Mouse (Mus musculus): ENCODE measurements around the gene Amigo2. TPM values are rescaled to one million over a fixed set of nuclear protein-coding genes. Genes with fewer than 3 reads are reported as not detected.

Amigo2 gene
- total RNA-seq (2017), result 1.9 to 6.0 TPM (median 2.6 TPM) in 3 replicates

DNA sequence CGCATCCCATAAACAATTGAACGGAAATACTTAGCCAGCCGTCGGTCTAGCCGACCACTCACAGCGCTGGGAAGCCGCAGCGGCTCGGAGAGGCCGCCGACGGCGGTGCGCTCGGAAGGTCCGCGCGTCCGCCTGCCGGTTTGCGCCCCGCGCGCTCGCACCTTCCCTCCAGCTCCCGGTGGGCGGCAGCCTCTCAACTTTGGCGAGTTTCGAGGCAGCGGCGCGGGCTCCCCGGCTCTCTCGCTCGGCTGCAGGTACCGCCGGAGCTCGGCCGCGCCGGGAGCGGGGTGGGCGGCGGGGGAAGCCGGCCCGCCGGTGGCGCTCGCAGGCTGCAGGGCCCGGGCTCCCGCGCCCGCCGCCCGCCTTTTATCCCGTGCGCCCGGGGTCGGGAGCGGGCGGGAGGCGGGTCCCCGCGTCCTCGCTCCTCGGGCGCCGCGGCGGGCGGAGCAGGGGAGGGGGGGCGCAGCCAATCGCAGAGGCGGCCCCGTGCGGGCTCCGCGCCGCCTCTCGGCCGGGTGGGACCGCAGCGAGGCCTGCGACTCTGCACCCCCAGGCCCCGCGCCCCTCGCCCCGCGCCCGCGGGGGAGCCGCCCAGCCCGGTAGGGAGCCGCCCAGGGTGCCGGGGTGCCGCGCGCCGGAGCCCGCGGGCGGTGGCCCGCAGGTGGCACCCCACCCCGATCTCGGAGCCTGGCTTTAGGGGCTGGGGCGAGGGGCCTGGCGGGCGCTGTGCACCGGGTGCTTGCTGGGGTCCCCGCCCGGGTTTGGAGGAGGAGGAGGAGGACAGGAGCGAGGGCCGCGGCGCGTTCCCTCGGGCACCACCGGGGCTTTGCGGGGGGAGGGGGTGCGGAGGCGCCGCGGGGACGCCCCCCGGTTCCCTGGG lies at the start of gene Amigo2, which contains the start of gene Pced1b:
Gene Amigo2, minus strand, starts transcription at position 377 of the 880 bp plus-strand sequence.
Gene Pced1b, plus strand, starts transcription at position 197 of the 880 bp plus-strand sequence.
- no peak for ATAC-seq (replicated peaks; ENCODE audit: insufficient number of reproducible peaks, low FRiP score, low TSS enrichment, poor library complexity, severe bottlenecking)

DNA sequence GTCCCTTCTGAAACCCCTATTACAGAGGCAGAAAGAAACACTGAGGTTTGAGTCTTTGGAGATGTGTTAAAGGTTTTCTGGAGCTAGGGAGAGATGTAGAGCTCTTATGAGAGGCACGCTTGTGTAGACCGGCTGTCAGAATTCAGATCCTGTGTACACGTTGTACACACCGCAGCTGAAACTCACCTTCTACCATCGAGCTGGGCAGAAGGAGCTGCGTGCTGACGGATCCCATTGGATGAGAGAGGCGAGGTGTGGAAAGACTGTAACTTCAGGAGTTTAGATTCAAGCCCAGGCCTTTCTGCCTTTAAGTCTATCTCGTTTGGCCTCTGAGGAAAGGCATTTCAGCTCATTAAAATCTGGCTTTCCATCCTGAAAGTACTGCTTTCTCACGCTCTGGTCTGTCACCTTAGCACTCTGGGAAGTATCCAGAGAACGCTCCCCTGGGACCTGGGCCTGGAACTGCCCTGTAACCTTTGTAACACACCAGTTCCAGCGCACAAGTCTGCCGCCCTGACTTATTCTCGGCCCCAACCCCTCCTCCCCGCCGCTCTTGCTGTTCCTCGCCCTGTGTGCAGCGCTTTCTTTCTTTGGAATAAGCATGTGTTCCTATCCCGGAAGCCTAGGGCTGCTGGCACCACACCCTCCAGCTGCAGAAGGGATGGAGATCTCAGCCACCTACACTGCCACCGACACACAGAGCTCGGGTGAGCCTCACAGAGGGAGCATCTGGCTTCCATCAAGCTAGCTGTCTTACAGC lies 44.4 kb upstream of the Amigo2 start:
- ATAC-seq (replicated peaks; ENCODE audit: insufficient number of reproducible peaks, low FRiP score, low TSS enrichment, poor library complexity, severe bottlenecking), result no peak

DNA sequence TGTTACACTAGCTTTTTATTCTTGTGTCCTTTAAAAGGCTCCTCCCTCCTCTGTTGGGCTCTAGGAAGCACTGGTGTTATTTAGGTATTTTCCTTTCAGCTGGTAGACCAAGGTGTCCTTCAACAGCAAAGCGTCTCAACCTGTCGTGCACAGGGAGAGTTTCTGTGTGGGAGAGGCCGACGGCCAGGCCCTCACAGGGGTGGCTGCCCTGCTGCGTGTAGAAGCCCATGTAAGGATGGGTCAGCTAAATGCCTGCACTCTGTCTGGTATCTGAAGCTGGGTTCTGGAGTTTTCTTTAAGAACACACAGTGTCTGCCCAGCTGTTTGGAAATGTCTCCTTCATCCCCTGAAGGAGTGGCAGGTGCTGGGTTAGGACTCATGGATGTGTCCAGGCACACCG lies 43.3 kb upstream of the Amigo2 start:
- no peak for ATAC-seq (replicated peaks; ENCODE audit: insufficient number of reproducible peaks, low FRiP score, low TSS enrichment, poor library complexity, severe bottlenecking)

DNA sequence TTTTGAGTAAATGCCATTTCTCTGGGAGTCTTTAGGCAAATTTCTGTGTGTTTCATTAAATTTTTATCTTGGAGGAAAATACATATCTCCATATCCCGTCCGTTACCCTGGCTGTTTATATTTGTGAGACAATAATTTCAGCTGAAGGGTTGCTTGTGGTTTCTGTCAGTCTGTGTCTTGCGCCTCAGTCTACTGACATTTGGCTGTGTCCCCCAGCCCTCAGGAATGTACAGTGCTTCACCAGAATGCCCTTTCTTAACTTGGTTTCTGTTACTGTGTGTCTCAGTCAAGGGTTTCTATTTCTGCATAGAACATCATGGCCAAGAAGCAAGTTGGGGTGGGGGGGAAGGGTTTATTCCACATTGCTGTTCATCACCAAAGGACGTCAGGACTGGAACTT lies 42.1 kb upstream of the Amigo2 start:
- no peak for ATAC-seq (replicated peaks; ENCODE audit: insufficient number of reproducible peaks, low FRiP score, low TSS enrichment, poor library complexity, severe bottlenecking)

DNA sequence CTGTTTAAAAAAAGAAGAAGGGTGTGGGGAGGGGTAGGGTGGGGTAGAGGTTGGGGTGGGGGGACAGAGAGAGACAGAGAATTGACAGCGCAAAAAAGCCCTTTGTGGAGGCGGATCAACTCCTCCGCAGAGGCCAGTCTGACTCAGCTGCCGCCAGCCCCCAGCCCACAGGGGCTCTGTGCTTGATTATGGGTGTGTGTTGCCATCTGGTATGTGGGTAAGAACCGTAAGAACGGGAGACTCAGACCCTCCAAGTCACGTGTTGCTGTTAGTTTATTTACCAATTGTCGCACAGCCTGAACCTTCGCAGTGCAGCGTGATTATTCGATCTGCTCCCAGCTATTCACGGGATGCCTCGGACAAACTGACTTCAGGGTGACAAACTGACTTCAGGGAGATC lies 41.6 kb upstream of the Amigo2 start:
- no peak for ATAC-seq (replicated peaks; ENCODE audit: insufficient number of reproducible peaks, low FRiP score, low TSS enrichment, poor library complexity, severe bottlenecking)

DNA sequence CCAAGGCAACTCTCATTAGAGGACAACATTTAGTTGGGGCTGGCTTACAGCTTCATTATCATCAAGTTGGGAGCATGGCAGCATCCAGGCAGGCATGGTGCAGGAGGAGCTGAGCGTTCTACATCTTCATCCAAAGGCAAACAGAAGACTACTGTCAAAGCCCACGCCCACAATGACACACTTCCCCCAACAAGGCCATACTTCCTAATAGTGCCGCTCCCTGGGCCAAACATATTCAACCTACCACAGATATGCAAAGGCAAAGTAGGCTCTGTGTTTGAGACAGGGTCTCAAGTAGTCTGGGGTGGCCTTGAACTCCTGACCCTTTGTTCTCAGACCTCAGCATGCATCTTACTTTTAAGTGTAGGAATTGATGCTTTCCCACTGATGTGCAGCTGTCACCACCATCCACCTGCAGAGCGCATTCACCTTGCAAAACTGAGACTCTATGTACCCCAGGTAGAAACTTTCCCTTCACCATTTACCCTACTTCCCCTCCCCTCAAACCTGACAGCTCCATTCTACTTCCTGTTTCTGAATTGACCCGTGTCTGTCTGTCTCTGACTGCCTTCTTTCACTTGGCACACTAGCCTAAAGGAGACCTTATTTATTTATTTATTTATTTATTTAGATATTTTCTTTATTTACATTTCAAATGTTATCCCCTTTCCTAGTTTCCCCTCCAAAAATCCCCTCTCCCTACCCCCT lies 40.5 kb upstream of the Amigo2 start:
- no peak for ATAC-seq (replicated peaks; ENCODE audit: insufficient number of reproducible peaks, low FRiP score, low TSS enrichment, poor library complexity, severe bottlenecking)

DNA sequence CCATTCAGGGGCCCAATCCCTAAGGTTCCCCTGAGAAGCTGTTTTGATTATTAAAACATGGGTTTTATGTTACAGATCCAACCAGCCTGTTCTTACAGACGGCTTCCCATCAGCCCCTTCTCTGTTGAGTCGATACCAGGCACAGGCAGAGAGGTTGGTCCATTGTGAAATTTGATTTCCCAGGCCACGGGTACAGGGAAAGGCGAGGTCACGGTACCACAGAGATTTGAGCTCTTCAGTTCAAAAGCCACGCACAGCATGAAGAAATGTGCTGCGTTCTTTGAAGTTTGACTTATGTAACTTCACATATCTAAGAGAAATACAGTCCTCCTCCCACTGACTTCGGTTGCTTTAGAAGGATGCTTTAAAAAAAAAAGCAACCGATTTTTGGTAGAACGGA lies 39.6 kb upstream of the Amigo2 start:
- no peak for ATAC-seq (replicated peaks; ENCODE audit: insufficient number of reproducible peaks, low FRiP score, low TSS enrichment, poor library complexity, severe bottlenecking)

DNA sequence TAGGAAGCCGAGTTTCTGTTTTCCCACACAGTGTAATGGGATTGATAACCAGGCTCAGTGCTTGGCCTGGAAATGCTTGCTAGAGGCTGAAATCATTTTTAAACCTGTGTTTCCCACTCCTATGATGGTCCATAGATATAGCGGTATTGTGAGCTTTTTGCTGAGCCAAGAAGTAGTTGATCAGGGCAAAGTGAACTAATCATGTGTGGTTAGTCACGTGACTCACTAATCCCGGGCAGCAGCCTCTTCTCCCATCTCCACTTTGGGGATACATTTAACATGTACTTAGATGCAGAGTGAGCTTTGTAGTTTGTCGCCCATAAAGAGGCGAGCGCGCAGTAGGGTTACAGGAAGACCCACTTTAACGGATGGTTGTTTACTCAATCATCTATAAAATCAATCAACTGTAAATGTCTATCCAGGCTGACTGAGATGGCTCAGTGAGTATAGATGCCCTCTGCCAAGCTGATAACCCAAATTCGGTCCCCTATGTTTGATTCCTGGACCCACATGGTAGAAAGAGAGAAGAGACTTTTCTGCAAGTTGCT lies 38.7 kb upstream of the Amigo2 start:
- ATAC-seq (replicated peaks; ENCODE audit: insufficient number of reproducible peaks, low FRiP score, low TSS enrichment, poor library complexity, severe bottlenecking), result no peak

DNA sequence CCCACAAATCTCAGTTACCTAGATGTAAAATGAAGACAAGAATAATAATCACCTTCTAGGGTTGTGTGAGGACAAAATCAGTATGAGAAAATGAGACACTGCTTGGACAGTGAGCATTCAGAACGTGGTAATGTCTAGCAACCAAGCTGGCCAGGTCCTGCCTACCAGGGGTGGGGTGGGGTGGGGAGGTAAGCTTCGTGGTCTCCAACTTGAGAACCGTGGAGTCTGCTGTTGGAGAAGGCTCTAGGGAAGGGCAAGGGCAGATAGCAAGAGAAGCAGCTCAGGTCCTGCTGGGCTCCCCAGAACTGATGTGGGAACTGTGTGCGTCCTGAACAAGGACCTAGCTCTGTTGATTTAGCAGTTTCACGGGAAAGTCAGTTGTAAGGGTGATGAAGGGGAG lies 37.1 kb upstream of the Amigo2 start:
- ATAC-seq (replicated peaks; ENCODE audit: insufficient number of reproducible peaks, low FRiP score, low TSS enrichment, poor library complexity, severe bottlenecking), result no peak

DNA sequence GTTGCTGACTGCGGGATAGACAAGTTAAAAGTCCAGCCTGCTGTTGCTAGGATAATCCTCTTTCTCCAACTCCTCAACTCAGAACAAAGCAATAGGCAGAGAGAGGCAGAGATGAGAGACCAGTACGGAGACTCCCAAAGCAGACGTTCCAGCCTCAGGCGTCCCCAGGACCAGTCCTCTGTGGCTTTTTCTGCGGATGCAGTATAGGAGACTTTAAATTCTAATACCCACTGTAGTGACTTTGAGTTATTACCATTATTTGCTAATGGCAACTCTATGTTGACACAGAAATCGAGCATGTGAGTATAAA lies 35.4 kb upstream of the Amigo2 start:
- no peak for ATAC-seq (replicated peaks; ENCODE audit: insufficient number of reproducible peaks, low FRiP score, low TSS enrichment, poor library complexity, severe bottlenecking)

DNA sequence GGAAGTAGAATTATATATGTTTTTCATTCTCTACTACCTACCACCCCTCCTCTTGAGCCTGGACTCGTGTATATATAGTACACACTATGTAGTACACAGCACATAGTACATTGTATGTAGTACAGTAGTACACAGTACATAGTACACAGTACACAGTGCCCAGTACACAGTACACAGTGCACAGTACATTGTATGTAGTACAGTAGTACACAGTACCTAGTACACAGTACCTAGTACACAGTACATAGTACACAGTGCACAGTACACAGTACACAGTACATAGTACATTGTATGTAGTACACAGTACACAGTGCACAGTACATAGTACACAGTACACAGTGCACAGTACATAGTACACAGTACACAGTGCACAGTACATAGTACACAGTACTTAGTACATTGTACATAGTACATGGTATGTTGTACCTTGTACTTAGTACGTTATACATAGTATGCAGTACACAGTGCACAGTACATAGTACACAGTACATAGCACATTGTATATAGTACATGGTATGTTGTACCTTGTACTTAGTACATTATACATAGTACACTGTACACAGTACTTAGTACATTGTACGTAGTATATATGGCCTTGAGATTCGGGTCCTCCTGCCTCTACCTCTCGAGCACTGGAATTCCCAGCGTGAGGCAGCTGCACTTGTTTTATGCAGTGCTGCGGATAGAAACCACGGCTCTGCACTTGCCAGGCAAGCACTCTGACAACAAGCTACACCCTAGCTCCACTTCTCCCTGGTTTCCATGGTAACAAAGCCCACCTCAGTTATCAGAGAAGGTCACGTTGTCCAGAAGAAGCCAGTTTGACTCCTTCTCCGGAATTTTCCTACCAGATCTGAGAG lies 34.9 kb upstream of the Amigo2 start:
- no peak for ATAC-seq (replicated peaks; ENCODE audit: insufficient number of reproducible peaks, low FRiP score, low TSS enrichment, poor library complexity, severe bottlenecking)

DNA sequence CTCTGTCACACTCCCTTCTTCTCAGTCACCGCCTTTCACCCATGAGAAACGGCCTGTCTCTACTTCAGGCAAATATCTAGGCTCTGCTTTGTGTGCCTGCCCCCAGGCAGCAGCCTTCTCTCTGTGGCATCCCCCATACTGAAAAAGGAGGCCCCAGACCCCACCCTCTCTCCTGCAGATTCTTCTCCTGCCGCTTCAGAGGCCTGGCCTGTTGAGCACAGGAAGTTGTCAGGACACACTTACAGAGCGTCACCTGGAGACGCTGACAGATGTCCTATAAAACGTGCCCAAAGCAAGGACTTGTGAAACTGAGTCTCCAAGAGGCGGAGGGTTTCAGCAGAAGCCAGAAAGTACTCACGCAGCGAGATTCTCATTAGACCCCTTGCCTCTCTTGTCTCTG lies 33.7 kb upstream of the Amigo2 start:
- no peak for ATAC-seq (replicated peaks; ENCODE audit: insufficient number of reproducible peaks, low FRiP score, low TSS enrichment, poor library complexity, severe bottlenecking)

DNA sequence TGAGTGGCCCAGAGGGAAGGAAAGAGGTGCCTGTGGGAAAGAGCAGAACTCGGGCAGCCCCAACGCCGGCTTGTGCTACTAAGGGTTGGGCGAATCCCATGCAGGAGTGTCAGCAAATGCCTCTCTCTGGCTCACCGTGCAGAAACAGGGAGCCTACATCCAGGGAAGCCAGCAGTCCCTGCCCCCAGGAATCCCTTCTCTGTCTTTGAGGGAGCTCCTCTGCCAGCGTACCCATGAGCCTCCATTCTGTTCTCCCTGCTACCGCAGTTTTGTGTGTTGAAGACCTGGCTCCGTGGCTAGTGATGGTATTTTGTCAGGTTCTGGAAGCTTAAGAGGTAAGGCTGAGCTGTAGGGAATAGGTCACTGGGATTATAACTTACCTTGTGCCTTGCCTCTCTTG lies 33.0 kb upstream of the Amigo2 start:
- ATAC-seq (replicated peaks; ENCODE audit: insufficient number of reproducible peaks, low FRiP score, low TSS enrichment, poor library complexity, severe bottlenecking), result no peak

DNA sequence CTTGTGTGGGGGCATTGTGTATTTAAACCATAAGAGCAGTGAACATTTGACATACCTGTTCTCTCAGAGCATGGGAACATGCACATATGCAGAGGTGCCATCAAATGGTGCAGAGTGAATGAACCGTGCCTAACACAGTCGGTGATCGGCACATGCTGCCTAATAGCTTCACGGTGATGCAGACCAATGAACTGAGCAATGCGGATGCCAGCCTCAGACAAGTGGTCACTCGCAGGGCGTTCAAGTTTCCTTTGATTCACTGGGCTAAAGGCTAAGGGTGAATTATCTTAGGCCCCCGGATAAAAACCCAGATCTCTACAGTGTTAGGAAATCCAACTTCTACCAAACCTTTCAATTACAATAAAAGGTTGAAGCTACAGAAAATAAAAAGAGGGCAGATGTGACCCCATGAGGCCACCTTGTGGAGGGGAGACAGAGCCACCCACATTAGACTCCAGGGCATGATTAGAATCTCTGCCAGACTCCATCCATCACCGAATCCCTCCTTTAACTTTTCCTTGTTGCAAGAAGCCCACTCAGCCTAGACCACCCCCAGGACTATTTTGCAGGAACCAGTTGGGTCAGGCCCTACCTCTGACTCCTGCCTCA lies 31.4 kb upstream of the Amigo2 start:
- ATAC-seq (replicated peaks; ENCODE audit: insufficient number of reproducible peaks, low FRiP score, low TSS enrichment, poor library complexity, severe bottlenecking), result no peak

DNA sequence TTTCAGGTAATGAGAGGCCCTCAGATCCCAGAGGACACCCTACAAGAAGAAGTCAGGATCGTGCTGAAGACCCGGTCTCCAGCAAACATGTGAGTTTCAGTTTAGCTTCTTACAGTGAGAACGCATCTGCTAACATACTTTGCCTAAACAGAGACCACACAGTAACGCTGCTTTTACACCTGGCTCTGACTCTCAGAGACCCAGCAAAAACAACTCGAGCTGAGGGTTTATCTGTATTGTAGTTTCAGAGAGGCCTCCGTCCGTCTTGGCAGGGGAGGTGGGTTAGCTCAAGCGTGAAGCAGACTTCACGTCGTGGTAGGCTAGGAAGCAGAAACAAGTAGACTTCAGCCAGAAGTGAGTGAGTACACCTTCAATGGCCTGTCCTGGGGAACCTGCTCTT lies 30.2 kb upstream of the Amigo2 start:
- no peak for ATAC-seq (replicated peaks; ENCODE audit: insufficient number of reproducible peaks, low FRiP score, low TSS enrichment, poor library complexity, severe bottlenecking)

DNA sequence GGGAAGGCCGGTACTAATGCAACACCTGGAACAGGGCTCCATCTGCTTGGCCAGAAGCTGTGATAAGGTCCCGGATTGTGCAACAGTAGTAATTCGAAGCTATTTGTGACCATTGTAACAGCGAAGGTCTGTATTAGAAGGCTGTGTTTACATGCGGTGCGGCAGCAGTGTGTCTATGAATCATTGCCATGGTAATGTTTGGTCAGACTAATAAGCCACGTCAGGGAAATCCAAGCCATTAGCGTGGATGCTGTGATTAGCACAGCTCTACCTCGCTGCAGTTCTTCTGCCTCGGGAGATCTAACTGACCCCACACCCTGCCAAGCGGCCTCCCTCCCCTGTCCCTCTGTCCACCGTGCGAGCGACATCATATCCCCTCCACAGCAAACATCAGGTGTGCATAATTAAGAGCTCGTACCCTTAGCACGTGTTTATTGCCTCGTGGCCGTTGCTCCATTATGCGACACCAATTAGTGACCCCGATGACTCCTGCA lies 29.6 kb upstream of the Amigo2 start:
- no peak for ATAC-seq (replicated peaks; ENCODE audit: insufficient number of reproducible peaks, low FRiP score, low TSS enrichment, poor library complexity, severe bottlenecking)

DNA sequence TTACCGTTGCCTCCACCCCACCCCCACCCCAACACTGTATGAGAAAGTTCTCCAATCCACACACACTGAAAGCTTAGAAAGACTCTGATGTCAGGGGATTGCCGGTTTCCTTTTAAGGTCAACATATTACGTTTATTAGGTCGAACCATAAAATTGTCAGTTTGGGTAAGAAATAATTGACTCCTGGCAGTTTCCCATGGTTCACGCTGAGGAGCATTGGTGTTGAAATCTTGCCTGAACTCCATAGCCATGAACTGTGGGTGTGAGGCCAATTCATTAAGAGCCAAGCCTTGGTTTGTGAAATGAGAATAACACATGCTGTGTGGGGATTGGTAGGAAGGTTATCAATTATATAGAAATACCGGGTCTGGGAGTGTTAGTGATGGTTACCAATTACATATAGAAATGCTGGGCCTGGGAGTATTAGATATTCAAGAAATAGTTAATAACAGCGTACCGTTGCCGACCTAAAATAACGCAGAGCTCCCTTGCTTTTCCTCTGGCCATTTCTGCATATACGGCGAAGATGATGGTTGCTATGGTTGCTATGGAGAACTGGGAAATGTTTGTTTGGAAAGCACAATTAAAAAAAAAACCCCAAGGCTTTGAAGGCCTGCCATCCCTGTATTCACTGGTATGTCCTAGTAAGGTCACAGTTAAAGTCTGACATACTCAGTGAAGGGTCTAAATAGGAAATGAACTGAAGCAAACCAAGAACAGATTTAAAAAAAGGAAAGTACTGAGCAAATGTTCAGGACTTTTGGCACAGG lies 28.7 kb upstream of the Amigo2 start:
- ATAC-seq (replicated peaks; ENCODE audit: insufficient number of reproducible peaks, low FRiP score, low TSS enrichment, poor library complexity, severe bottlenecking), result no peak
